Mouse (Mus musculus): ENCODE data around the gene Slc37a3. TPM values are rescaled to one million over a fixed set of nuclear protein-coding genes. Genes with fewer than 3 reads are reported as not detected.
"Not testable (repeated sequence)": the region's sequence is repeated elsewhere in the genome, so short reads cannot be mapped to it uniquely, and the experiment has no call there.

Gene Slc37a3
- polyA plus RNA-seq, 2 experiments = 3.7 to 6.3 TPM

GRCm38 (mm10) chr6:39373301-39373955, 4.0 kb downstream of the Slc37a3 start:
- Histone ChIP-seq H3K4me3 (ENCODE audit: insufficient read depth in 1 of 2, low read depth in 2 of 2, low read length in 2 of 2) (no peak overlapping the region), H3K27ac (no peak overlapping the region), H3K4me2 (ENCODE audit: low read depth) (no peak overlapping the region), H3K9me3 (ENCODE audit: control insufficient read depth, low read length) (no peaks in the 10 kb centered on the region), H3K4me1 (replicated peaks; ENCODE audit: control insufficient read depth in 2 of 2, insufficient read depth in 2 of 2, low read length in 1 of 2) (peaks cover 0 to 7% of the 10 kb centered on the region in 2 experiments; a peak in 3 of 4 replicates), H3K36me3 (replicated peaks; ENCODE audit: control insufficient read depth, insufficient read depth, low read depth) (no peaks in the 10 kb centered on the region), H3K27me3 (ENCODE audit: control insufficient read depth, insufficient read depth, low read length) (peaks cover 2% of the 10 kb centered on the region), H3K9ac (replicated peaks) (no peak overlapping the region)
- no peak for TF ChIP-seq CTCF (IDR thresholded peaks at IDR 0.05; ENCODE audit: low read depth)
- TF ChIP-seq EP300 (IDR thresholded peaks at IDR 0.05; ENCODE audit: low read depth) = no peak
- no peak for ATAC-seq (ENCODE audit: insufficient read depth)
- 63% methylated on average over 4 of the region's 4 CpGs for WGBS (ENCODE audit: insufficient replicate concordance)
- DNase-seq (ENCODE audit: low read depth in 3 of 3, low spot score in 3 of 3) = no peak

- H3K9ac ChIP-seq (replicated peaks) = no peak overlapping the region
- peak in 1 of 3 experiments; percentile 4 for DNase-seq (ENCODE audit: low read depth in 3 of 3, low spot score in 3 of 3)
- WGBS (ENCODE audit: insufficient replicate concordance) = 7% methylated on average over 7 of the region's 7 CpGs
- no peak overlapping the region for H3K4me2 ChIP-seq (ENCODE audit: low read depth)
- no peak for ATAC-seq (ENCODE audit: insufficient read depth)
- no peaks in the 10 kb centered on the region for H3K36me3 ChIP-seq (replicated peaks; ENCODE audit: control insufficient read depth, insufficient read depth, low read depth)
- H3K4me1 ChIP-seq (replicated peaks; ENCODE audit: control insufficient read depth in 2 of 2, insufficient read depth in 2 of 2, low read length in 1 of 2) = peaks cover 0 to 7% of the 10 kb centered on the region in 2 experiments; a peak in 3 of 4 replicates
- no peaks in the 10 kb centered on the region for H3K9me3 ChIP-seq (ENCODE audit: control insufficient read depth, low read length)
- no peak overlapping the region for H3K4me3 ChIP-seq (ENCODE audit: insufficient read depth in 1 of 2, low read depth in 2 of 2, low read length in 2 of 2)
- no peak overlapping the region for H3K27ac ChIP-seq
- TF ChIP-seq CTCF (IDR thresholded peaks at IDR 0.05; ENCODE audit: low read depth) (no peak), EP300 (IDR thresholded peaks at IDR 0.05; ENCODE audit: low read depth) (no peak)
- peaks cover 2% of the 10 kb centered on the region for H3K27me3 ChIP-seq (ENCODE audit: control insufficient read depth, insufficient read depth, low read length)
Measured at GRCm38 (mm10) chr6:39372727-39373126, 4.7 kb downstream of the Slc37a3 start.

GRCm38 (mm10) chr6:39372042-39372441, 5.4 kb downstream of the Slc37a3 start:
- H3K9me3 ChIP-seq (ENCODE audit: control insufficient read depth, low read length) = no peaks in the 10 kb centered on the region
- no peaks in the 10 kb centered on the region; the same call in 1 of the 2 replicates for H3K27me3 ChIP-seq (ENCODE audit: control insufficient read depth, insufficient read depth, low read length)
- no peak overlapping the region for H3K27ac ChIP-seq
- DNase-seq (ENCODE audit: low read depth in 3 of 3, low spot score in 3 of 3) = no peak
- H3K36me3 ChIP-seq (replicated peaks; ENCODE audit: control insufficient read depth, insufficient read depth, low read depth) = no peaks in the 10 kb centered on the region
- no peak overlapping the region for H3K4me2 ChIP-seq (ENCODE audit: low read depth)
- no peak overlapping the region for H3K4me3 ChIP-seq (ENCODE audit: insufficient read depth in 1 of 2, low read depth in 2 of 2, low read length in 2 of 2)
- no peak for ATAC-seq (ENCODE audit: insufficient read depth)
- TF ChIP-seq CTCF (IDR thresholded peaks at IDR 0.05; ENCODE audit: low read depth) (no peak), EP300 (IDR thresholded peaks at IDR 0.05; ENCODE audit: low read depth) (no peak)
- no peak overlapping the region for H3K9ac ChIP-seq (replicated peaks)
- H3K4me1 ChIP-seq (replicated peaks; ENCODE audit: control insufficient read depth in 2 of 2, insufficient read depth in 2 of 2, low read length in 1 of 2) = peaks cover 0 to 6% of the 10 kb centered on the region in 2 experiments; a peak in 3 of 4 replicates

DNA sequence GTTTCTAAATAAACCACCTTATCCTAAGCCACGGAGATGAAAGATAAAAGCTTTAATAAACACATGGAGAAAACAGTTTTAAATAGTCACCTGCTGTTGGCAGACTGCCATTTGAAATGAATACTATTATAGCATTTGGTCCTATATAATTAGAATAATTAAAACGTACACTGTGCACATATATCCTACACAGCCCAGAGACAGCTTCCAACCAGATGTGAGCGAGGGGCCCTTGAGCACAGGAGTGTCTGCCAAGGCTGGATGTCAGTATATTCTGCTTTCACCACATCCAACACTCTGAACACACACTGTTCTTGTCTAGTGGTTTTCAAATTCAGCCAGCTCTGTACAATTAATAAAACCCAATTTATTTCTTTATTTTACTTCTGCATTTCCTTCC, 7.8 kb downstream of the Slc37a3 start:
- Histone ChIP-seq H3K36me3 (replicated peaks; ENCODE audit: control insufficient read depth, insufficient read depth, low read depth) (no peaks in the 10 kb centered on the region), H3K4me1 (replicated peaks; ENCODE audit: control insufficient read depth in 2 of 2, insufficient read depth in 2 of 2, low read length in 1 of 2) (no peaks in the 10 kb centered on the region), H3K27ac (no peak overlapping the region), H3K9me3 (ENCODE audit: control insufficient read depth, low read length) (no peaks in the 10 kb centered on the region), H3K27me3 (ENCODE audit: control insufficient read depth, insufficient read depth, low read length) (no peaks in the 10 kb centered on the region), H3K4me2 (ENCODE audit: low read depth) (no peak overlapping the region), H3K4me3 (ENCODE audit: insufficient read depth in 1 of 2, low read depth in 2 of 2, low read length in 2 of 2) (no peak overlapping the region), H3K9ac (replicated peaks) (no peak overlapping the region)
- DNase-seq (ENCODE audit: low read depth in 3 of 3, low spot score in 3 of 3) (no peak), ATAC-seq (ENCODE audit: insufficient read depth) (no peak)
- TF ChIP-seq EP300 (IDR thresholded peaks at IDR 0.05; ENCODE audit: low read depth) (no peak), CTCF (IDR thresholded peaks at IDR 0.05; ENCODE audit: low read depth) (no peak)
- WGBS (ENCODE audit: insufficient replicate concordance) = 61% methylated on average over 3 of the region's 3 CpGs

DNA sequence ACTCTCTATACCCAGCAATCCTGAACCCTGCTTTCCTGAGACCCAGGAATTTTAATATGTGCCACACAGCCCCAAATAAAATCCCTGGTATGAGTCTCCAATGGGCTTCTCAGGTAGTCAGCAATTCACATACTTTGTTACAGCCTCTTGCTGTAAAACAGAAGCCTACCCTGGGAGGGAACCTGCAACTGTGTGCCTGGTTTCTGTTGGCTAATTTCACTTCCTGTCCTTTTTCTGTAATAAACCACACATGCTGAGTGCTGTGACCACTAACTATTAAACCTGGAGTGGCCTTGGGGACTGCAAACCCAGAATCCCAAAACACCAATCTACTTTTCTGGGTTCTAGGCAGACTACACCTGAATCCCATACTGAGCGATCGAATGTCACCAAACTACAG, 14.8 kb downstream of the Slc37a3 start:
- DNase-seq (ENCODE audit: low read depth in 3 of 3, low spot score in 3 of 3) = no peak
- Histone ChIP-seq H3K4me2 (ENCODE audit: low read depth) (no peak overlapping the region), H3K9ac (replicated peaks) (no peak overlapping the region), H3K4me1 (replicated peaks; ENCODE audit: control insufficient read depth in 2 of 2, insufficient read depth in 2 of 2, low read length in 1 of 2) (no peaks in the 10 kb centered on the region), H3K27ac (no peak overlapping the region), H3K4me3 (ENCODE audit: insufficient read depth in 1 of 2, low read depth in 2 of 2, low read length in 2 of 2) (no peak overlapping the region), H3K27me3 (ENCODE audit: control insufficient read depth, insufficient read depth, low read length) (no peaks in the 10 kb centered on the region), H3K9me3 (ENCODE audit: control insufficient read depth, low read length) (no peaks in the 10 kb centered on the region), H3K36me3 (replicated peaks; ENCODE audit: control insufficient read depth, insufficient read depth, low read depth) (no peaks in the 10 kb centered on the region)
- 87% methylated on average over 2 of the region's 2 CpGs for WGBS (ENCODE audit: insufficient replicate concordance)
- ATAC-seq (ENCODE audit: insufficient read depth) = no peak
- TF ChIP-seq CTCF (IDR thresholded peaks at IDR 0.05; ENCODE audit: low read depth) (no peak), EP300 (IDR thresholded peaks at IDR 0.05; ENCODE audit: low read depth) (no peak)

- DNase-seq (ENCODE audit: low read depth in 3 of 3, low spot score in 3 of 3); H3K36me3 ChIP-seq (replicated peaks; ENCODE audit: control insufficient read depth, insufficient read depth, low read depth); H3K4me3 ChIP-seq (ENCODE audit: insufficient read depth in 1 of 2, low read depth in 2 of 2, low read length in 2 of 2); H3K27ac ChIP-seq; H3K4me2 ChIP-seq (ENCODE audit: low read depth); H3K9me3 ChIP-seq (ENCODE audit: control insufficient read depth, low read length); H3K4me1 ChIP-seq (replicated peaks; ENCODE audit: control insufficient read depth in 2 of 2, insufficient read depth in 2 of 2, low read length in 1 of 2); ATAC-seq (ENCODE audit: insufficient read depth); H3K9ac ChIP-seq (replicated peaks); H3K27me3 ChIP-seq (ENCODE audit: control insufficient read depth, insufficient read depth, low read length): not testable (repeated sequence)
- 87% methylated on average over 9 of the region's 9 CpGs for WGBS (ENCODE audit: insufficient replicate concordance)
Measured at GRCm38 (mm10) chr6:39359207-39359606, 18.3 kb downstream of the Slc37a3 start.

All from liver, embryonic 14.5 days (tissue).